ENCODE assay signal across 8 mouse cellular contexts in genomic region chr17:33779967-33780295, GRCm38 (mm10). TPM values are rescaled to one million over a fixed set of nuclear protein-coding genes. Genes with fewer than 3 reads are reported as not detected.
DNase-seq lines count a peak whose midpoint lies in the region; ATAC-seq and TF ChIP-seq lines count a peak whose summit lies in the region.

No protein-coding gene starts in this region.

- WGBS in midbrain, embryonic 15.5 days, result 91% methylated on average over 5 of the region's 5 CpGs
- 96% methylated on average over 5 of the region's 5 CpGs for WGBS in midbrain, embryonic 14.5 days
- 60% methylated on average over 5 of the region's 5 CpGs for WGBS in limb, embryonic 13.5 days

- intact Hi-C loops in gastrocnemius, adult 2 months (cut with DNase I), result loop anchor here (2.0 kb wide), 1 partner anchor 23 kb away; no protein-coding TSS in a partner anchor

- H3K9me3 ChIP-seq in midbrain, embryonic 15.5 days, result no peaks in the 10 kb centered on the region
- no peaks in the 10 kb centered on the region for H3K9me3 ChIP-seq in midbrain, embryonic 14.5 days (ENCODE audit: control insufficient read depth, low read length)
- no peaks in the 10 kb centered on the region for H3K9me3 ChIP-seq in limb, embryonic 13.5 days

- no peak overlapping the region for H3K9ac ChIP-seq in midbrain, embryonic 15.5 days
- no peak overlapping the region for H3K9ac ChIP-seq in midbrain, embryonic 14.5 days (replicated peaks; ENCODE audit: low read length)
- 0 out of 2 replicates have a peak overlapping the region, but pooled peaks have one; percentile 31 for H3K9ac ChIP-seq in limb, embryonic 13.5 days

- H3K27ac ChIP-seq in gastrocnemius, adult 2 months, result peak overlapping the region; percentile 91
- no peak overlapping the region for H3K27ac ChIP-seq in midbrain, embryonic 15.5 days
- no peak overlapping the region for H3K27ac ChIP-seq in midbrain, embryonic 14.5 days (replicated peaks; ENCODE audit: low read depth, low read length)
- peak overlapping the region; percentile 94 for H3K27ac ChIP-seq in limb, embryonic 13.5 days

- TF ChIP-seq CTCF in gastrocnemius, adult 2 months (IDR thresholded peaks at IDR 0.05), result no peak

- peaks cover 13% of the 10 kb centered on the region for H3K4me1 ChIP-seq in midbrain, embryonic 15.5 days
- peaks cover 4% of the 10 kb centered on the region; the same call in 1 of the 2 replicates for H3K4me1 ChIP-seq in midbrain, embryonic 14.5 days (ENCODE audit: control insufficient read depth, insufficient read depth, low read length)
- H3K4me1 ChIP-seq in limb, embryonic 13.5 days, result peaks cover 58% of the 10 kb centered on the region

- peak overlapping the region; percentile 82; the same call in 1 of the 2 replicates for H3K4me2 ChIP-seq in midbrain, embryonic 15.5 days
- no peak overlapping the region for H3K4me2 ChIP-seq in midbrain, embryonic 14.5 days (ENCODE audit: low read length)
- H3K4me2 ChIP-seq in limb, embryonic 13.5 days (replicated peaks), result peak overlapping the region; percentile 87

- H3K4me3 ChIP-seq in gastrocnemius, adult 2 months, result peak overlapping the region; percentile 80
- H3K4me3 ChIP-seq in midbrain, embryonic 15.5 days, result no peak overlapping the region
- H3K4me3 ChIP-seq in midbrain, embryonic 14.5 days (replicated peaks; ENCODE audit: low read depth, low read length), result no peak overlapping the region
- H3K4me3 ChIP-seq in limb, embryonic 13.5 days, result peak overlapping the region; percentile 54

- H3K27me3 ChIP-seq in midbrain, embryonic 15.5 days (replicated peaks), result 0 out of 2 replicates have a peak, but pooled peaks cover 3% of the 10 kb centered on the region
- no peaks in the 10 kb centered on the region for H3K27me3 ChIP-seq in midbrain, embryonic 14.5 days (ENCODE audit: control insufficient read depth, insufficient read depth, low read length)
- H3K27me3 ChIP-seq in limb, embryonic 13.5 days, result no peaks in the 10 kb centered on the region

- H3K36me3 ChIP-seq in midbrain, embryonic 15.5 days (replicated peaks), result no peaks in the 10 kb centered on the region
- H3K36me3 ChIP-seq in midbrain, embryonic 14.5 days (ENCODE audit: control insufficient read depth, insufficient read depth, low read length), result no peaks in the 10 kb centered on the region
- peaks cover 35% of the 10 kb centered on the region for H3K36me3 ChIP-seq in limb, embryonic 13.5 days

- no peak for DNase-seq in gastrocnemius, adult 2 months
- DNase-seq in gastrocnemius, postnatal 10 days, result no peak
- DNase-seq in midbrain, embryonic 14.5 days, result no peak
- no peak for DNase-seq in layer of hippocampus, adult 9-10 months (ENCODE audit: low spot score)

- ATAC-seq in midbrain, embryonic 15.5 days (replicated peaks), result no peak
- no peak for ATAC-seq in midbrain, embryonic 14.5 days (ENCODE audit: low FRiP score, low TSS enrichment)
- 0 out of 2 replicates have a peak, but pooled peaks have one; percentile 0 for ATAC-seq in limb, embryonic 13.5 days (ENCODE audit: low FRiP score, low read depth)
- ATAC-seq in granulocyte monocyte progenitor cell, adult 5-6 weeks (replicated peaks; ENCODE audit: poor library complexity, severe bottlenecking), result no peak
- ATAC-seq in monocyte, adult 5-6 weeks (replicated peaks; ENCODE audit: insufficient number of reproducible peaks, low FRiP score, low TSS enrichment, poor library complexity, severe bottlenecking), result no peak

RNA-seq across cellular contexts. Expression of gene Angptl4, which starts 1.7 kb away (rescaled TPM):
- 1 to 10 TPM; 1.4 to 5.9 TPM for total RNA-seq in gastrocnemius, adult 2 months (2021)
- 10 to 100 TPM; 22.7 to 36.0 TPM for total RNA-seq in gastrocnemius, postnatal 10 days (2021)
- polyA plus RNA-seq in midbrain, embryonic 15.5 days (2015; fragmentation: Nextera tagmentation; extraction: Ambion mirVana), result 22.6 and 23.3 TPM in 2 replicates
- 8.0 and 18.4 TPM in 2 replicates for polyA plus RNA-seq in midbrain, embryonic 14.5 days (2014; fragmentation: Nextera tagmentation; extraction: Ambion mirVana)
- 53.8 and 55.9 TPM in 2 replicates for polyA plus RNA-seq in limb, embryonic 13.5 days (2015; fragmentation: Nextera tagmentation; extraction: Ambion mirVana)
- 13.2 and 22.6 TPM in 2 replicates for total RNA-seq in granulocyte monocyte progenitor cell, adult 5-6 weeks (2014; fragmentation: Nextera tagmentation)
- total RNA-seq in granulocyte monocyte progenitor cell, adult 5-6 weeks (2017), result 10.3 and 11.1 TPM in 2 replicates
- total RNA-seq in monocyte, adult 5-6 weeks (2017), result 0.29 to 1.2 TPM in 2 of 3 replicates, not detected in the other

RNA-seq across cellular contexts. Expression of gene Rab11b, which starts 19.6 kb away (rescaled TPM):
- 100 to 1,000 TPM; 134 to 150 TPM for total RNA-seq in gastrocnemius, adult 2 months (2021)
- total RNA-seq in gastrocnemius, postnatal 10 days (2021), result 100 to 1,000 TPM; 166 to 186 TPM
- 630 and 639 TPM in 2 replicates for polyA plus RNA-seq in midbrain, embryonic 15.5 days (2015; fragmentation: Nextera tagmentation; extraction: Ambion mirVana)
- polyA plus RNA-seq in midbrain, embryonic 14.5 days (2014; fragmentation: Nextera tagmentation; extraction: Ambion mirVana), result 417 and 541 TPM in 2 replicates
- polyA plus RNA-seq in limb, embryonic 13.5 days (2015; fragmentation: Nextera tagmentation; extraction: Ambion mirVana), result 325 and 332 TPM in 2 replicates
- 66.7 and 83.4 TPM in 2 replicates for total RNA-seq in granulocyte monocyte progenitor cell, adult 5-6 weeks (2014; fragmentation: Nextera tagmentation)
- 37.9 and 46.4 TPM in 2 replicates for total RNA-seq in granulocyte monocyte progenitor cell, adult 5-6 weeks (2017)
- 41.4 to 78.7 TPM (median 59.2 TPM) in 3 replicates for total RNA-seq in monocyte, adult 5-6 weeks (2017)

RNA-seq across cellular contexts. Expression of gene Kank3, which starts 30.4 kb away (rescaled TPM):
- 10 to 100 TPM; 15.7 to 24.5 TPM for total RNA-seq in gastrocnemius, adult 2 months (2021)
- 10 to 100 TPM; 27.6 to 33.3 TPM for total RNA-seq in gastrocnemius, postnatal 10 days (2021)
- 51.5 and 53.4 TPM in 2 replicates for polyA plus RNA-seq in midbrain, embryonic 15.5 days (2015; fragmentation: Nextera tagmentation; extraction: Ambion mirVana)
- polyA plus RNA-seq in midbrain, embryonic 14.5 days (2014; fragmentation: Nextera tagmentation; extraction: Ambion mirVana), result 39.5 and 45.8 TPM in 2 replicates
- 27.6 and 29.1 TPM in 2 replicates for polyA plus RNA-seq in limb, embryonic 13.5 days (2015; fragmentation: Nextera tagmentation; extraction: Ambion mirVana)
- total RNA-seq in granulocyte monocyte progenitor cell, adult 5-6 weeks (2014; fragmentation: Nextera tagmentation), result 17.5 and 21.0 TPM in 2 replicates
- total RNA-seq in granulocyte monocyte progenitor cell, adult 5-6 weeks (2017), result 5.3 and 5.5 TPM in 2 replicates
- 8.6 to 12.3 TPM (median 10.3 TPM) in 3 replicates for total RNA-seq in monocyte, adult 5-6 weeks (2017)

RNA-seq across cellular contexts. Expression of gene Rps28, which starts 44.4 kb away (rescaled TPM):
- 100 to 1,000 TPM; 541 to 640 TPM for total RNA-seq in gastrocnemius, adult 2 months (2021)
- total RNA-seq in gastrocnemius, postnatal 10 days (2021), result 1,000 to 10,000 TPM; 1,176 to 1,238 TPM
- polyA plus RNA-seq in midbrain, embryonic 15.5 days (2015; fragmentation: Nextera tagmentation; extraction: Ambion mirVana), result 476 TPM in 2 replicates
- polyA plus RNA-seq in midbrain, embryonic 14.5 days (2014; fragmentation: Nextera tagmentation; extraction: Ambion mirVana), result 653 and 777 TPM in 2 replicates
- polyA plus RNA-seq in limb, embryonic 13.5 days (2015; fragmentation: Nextera tagmentation; extraction: Ambion mirVana), result 962 and 978 TPM in 2 replicates
- total RNA-seq in granulocyte monocyte progenitor cell, adult 5-6 weeks (2014; fragmentation: Nextera tagmentation), result 3,502 and 3,517 TPM in 2 replicates
- 2,416 and 2,576 TPM in 2 replicates for total RNA-seq in granulocyte monocyte progenitor cell, adult 5-6 weeks (2017)
- 887 to 1,482 TPM (median 1,008 TPM) in 3 replicates for total RNA-seq in monocyte, adult 5-6 weeks (2017)

RNA-seq across cellular contexts. Expression of gene Ndufa7, which starts 44.4 kb away (rescaled TPM):
- 100 to 1,000 TPM; 351 to 407 TPM for total RNA-seq in gastrocnemius, adult 2 months (2021)
- 100 to 1,000 TPM; 322 to 360 TPM for total RNA-seq in gastrocnemius, postnatal 10 days (2021)
- polyA plus RNA-seq in midbrain, embryonic 15.5 days (2015; fragmentation: Nextera tagmentation; extraction: Ambion mirVana), result 467 and 476 TPM in 2 replicates
- polyA plus RNA-seq in midbrain, embryonic 14.5 days (2014; fragmentation: Nextera tagmentation; extraction: Ambion mirVana), result 497 and 604 TPM in 2 replicates
- polyA plus RNA-seq in limb, embryonic 13.5 days (2015; fragmentation: Nextera tagmentation; extraction: Ambion mirVana), result 454 and 498 TPM in 2 replicates
- 282 and 300 TPM in 2 replicates for total RNA-seq in granulocyte monocyte progenitor cell, adult 5-6 weeks (2014; fragmentation: Nextera tagmentation)
- 133 and 200 TPM in 2 replicates for total RNA-seq in granulocyte monocyte progenitor cell, adult 5-6 weeks (2017)
- 107 to 131 TPM (median 117 TPM) in 3 replicates for total RNA-seq in monocyte, adult 5-6 weeks (2017)

Comparison
In these comparisons a context has a peak if more than half of its experiments do, and no peak if none do; other contexts are left out.
1. H3K27ac ChIP-seq: peak in gastrocnemius, adult 2 months (single experiment) and limb, embryonic 13.5 days (single experiment); none in midbrain, embryonic 15.5 days (single experiment) and midbrain, embryonic 14.5 days (single experiment).
2. H3K4me3 ChIP-seq: peak in gastrocnemius, adult 2 months (single experiment) and limb, embryonic 13.5 days (single experiment); none in midbrain, embryonic 15.5 days (single experiment) and midbrain, embryonic 14.5 days (single experiment).